Mouse (Mus musculus) common myeloid progenitor, adult 5-6 weeks (primary cell): Measurements from ENCODE around the gene Cited4. TPM values are rescaled to one million over a fixed set of nuclear protein-coding genes. Genes with fewer than 3 reads are reported as not detected.

ENCODE experiments used
- ATAC-seq: replicated peaks from 2 replicates; pipeline ENCODE4 v1.8.0; 2016; ENCODE audit warnings: low read depth, mild to moderate bottlenecking, moderate TSS enrichment, inconsistent platforms; ENCODE audit not compliant: poor library complexity, severe bottlenecking
- total RNA-seq: library from RNA; stranded (forward); fragments of 200-1000, 187-1606 nt; gene quantifications from 2 replicates; pipeline ENCODE4 v1.2.3, GENCODE M21; 2017

The Cited4 gene
- total RNA-seq, 1 experiment from 2014 or later: 5.3 TPM

DNA sequence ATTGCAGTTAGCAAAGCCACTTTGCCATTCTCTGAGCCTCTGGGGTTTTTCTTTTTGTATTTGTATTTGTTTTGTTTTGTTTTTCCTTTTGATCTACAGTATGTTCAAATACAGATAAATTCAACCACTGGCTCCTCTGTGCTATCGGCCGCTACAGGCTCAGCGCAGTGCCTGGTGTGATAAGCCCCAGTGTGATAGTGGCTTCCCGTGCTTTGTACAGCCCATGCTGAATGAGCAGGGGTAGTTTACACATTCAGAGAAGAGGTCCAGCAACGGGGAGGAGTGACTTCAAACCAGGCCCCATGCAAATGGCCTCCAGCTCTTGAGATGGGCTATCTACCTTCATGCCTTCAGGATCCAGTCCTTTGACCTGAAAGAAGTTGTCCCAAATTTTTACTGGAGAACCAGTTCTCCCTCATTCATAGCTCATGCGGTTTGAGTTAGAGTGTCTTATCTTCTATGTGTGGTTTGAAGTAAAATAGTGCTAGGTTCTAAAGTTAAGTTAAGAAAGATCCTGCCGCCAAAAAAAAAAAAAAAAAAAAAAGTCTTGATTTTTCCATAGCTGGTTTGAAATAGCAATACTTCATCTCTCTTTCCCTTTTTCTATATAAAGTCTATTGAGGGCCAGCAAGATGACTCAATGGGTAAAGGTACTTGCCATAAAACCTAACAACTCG, 8.5 kb downstream of the Cited4 start:
- peak; percentile 76 for ATAC-seq

DNA sequence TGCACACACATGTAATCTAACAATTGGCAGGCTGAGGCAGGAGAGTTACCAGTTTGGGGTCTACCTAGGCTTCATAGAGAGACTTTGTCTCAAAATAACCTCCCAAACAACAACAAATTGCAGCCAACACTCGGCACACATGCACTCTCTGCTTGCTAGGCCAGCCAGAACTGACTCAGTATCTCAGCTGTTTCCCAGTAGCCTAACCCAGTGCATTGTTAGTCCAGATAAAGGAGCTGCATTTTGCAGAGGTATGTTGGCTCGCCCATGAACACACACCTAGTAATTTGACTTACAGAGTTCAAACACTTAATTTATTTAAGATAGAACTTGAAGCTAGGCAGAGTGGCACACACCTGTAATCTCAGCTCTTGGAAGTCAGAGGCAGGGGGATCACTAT, 9.3 kb downstream of the Cited4 start:
- ATAC-seq: no peak

DNA sequence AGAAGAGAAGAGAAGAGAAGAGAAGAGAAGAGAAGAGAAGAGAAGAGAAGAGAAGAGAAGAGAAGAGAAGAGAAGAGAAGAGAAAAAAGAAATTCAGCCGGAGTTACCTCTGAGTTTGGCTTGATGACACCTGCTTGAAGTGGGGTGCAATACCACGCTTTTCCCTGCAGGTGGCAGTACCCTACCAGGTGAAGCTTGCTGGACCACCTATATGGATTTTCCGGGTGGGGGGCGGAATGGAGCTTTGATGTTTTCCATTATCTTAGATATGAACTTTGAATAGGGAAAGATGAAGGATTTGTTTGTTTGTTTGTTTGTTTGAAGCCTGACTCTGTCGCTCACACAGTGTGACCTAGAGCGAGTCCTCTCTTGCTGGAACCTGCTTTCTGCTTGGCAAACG, 14.6 kb downstream of the Cited4 start:
- ATAC-seq: no peak

DNA sequence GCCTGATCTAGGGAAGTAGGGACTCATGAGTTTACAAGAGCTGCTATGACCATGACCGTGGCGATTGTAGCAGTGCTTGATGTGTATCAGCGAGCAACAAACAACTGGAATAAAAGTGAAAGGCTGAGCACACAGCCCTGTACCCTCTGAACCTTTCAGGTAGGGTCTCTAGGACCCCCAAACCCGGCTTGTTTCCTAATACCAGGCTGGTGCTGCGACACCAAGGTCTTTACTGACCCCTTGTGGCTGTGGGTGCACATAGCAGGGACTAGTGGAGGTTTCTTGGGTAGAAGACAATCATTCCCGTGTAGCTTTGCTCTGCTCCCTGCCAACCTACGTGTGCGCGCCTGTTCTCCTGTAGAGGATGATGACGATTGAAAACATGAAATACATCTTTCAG, 15.8 kb downstream of the Cited4 start:
- ATAC-seq: peak; percentile 65; the same call in 1 of the 2 replicates

DNA sequence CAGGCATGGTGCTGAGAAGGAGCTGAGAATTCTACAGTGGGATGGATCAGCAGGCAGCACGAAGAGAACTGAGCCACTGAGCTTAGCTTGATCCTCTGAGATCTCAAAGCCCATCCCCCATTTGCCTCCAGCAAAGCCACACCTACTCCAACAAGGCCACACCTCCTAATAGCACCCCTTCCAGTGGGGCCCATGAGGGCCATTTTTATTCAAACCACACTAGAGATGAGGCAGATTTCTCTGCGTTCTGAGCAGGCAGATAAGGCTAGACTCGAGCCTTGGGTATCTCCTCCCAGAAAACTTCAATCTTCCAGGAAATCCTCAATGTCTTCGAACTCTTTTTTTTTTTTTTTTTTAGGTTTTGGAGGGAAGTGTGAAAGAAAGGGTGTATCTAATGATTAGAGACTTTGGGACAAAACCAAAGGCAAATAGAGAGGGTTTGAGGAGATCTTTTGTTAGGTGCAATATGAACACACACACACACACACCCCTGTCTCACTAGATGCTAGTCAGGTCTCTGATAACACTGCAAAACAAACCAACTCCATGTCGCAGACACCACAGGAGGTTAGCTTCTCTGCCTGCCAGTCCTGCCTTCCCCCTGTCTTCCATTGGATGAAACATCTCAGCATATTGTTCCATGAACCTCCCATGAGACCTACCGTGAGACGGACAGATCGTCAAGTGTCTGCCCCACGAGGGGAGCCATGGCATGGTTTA, 17.1 kb downstream of the Cited4 start:
- ATAC-seq: 0 out of 2 replicates have a peak, but pooled peaks have one; percentile 10

DNA sequence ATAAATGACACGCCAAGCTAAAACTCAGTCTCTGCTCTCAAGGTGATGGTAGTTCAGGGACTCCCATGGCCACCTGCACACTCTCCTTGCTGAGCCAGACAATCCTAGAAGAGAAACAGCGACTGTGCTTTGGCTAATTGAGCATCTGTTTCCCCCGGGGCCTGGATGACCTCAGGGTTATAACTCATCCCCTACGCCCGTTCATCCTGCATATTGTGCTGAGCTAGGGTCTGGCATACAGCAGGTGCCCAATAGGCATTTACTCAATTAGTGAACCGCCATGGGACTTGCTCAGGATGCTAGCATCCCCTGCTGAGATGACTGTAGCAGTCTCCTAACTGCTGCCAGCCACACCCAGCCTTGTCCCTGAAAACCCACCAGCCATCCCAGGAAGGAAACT, 20.9 kb downstream of the Cited4 start:
- ATAC-seq: no peak

DNA sequence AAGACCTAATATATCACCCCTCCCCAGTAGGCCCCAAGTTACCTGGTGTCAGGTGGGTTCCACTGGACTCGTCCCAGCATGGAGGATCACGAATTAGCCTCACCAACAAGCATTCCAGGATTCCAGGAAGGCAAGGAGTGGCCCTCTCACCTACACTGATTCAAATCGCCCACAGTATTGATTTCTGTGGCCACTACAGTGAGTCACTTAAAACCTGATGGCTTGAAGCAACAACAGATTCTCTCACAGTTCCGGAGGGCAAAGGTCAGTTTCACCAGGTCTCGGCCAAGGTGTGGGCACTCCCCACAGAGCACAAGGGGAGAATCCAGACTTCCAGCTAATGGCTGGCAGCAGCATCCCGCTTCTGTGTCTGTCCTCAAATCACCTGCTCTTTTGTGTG, 22.9 kb downstream of the Cited4 start:
- ATAC-seq: no peak

DNA sequence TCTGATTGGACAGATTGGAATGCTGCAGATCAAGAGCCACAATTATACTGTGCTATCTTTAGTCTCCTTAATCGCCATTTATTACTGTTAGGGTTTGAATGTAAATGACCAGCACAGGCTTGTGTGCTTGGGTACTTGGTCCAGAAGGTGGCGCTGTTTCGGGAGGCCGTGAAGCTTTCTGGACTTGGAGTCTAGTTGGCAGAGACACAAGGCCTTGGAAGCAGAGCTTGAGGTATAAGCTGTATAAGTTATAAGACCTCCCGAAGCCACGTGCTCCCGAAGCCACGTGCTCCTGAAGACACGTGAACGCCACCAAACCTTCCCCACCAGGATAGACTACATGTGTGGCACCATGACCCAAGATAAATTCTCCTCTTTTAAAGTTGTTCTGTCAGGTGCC, 26.3 kb downstream of the Cited4 start:
- ATAC-seq: peak; percentile 56; the same call in 1 of the 2 replicates

DNA sequence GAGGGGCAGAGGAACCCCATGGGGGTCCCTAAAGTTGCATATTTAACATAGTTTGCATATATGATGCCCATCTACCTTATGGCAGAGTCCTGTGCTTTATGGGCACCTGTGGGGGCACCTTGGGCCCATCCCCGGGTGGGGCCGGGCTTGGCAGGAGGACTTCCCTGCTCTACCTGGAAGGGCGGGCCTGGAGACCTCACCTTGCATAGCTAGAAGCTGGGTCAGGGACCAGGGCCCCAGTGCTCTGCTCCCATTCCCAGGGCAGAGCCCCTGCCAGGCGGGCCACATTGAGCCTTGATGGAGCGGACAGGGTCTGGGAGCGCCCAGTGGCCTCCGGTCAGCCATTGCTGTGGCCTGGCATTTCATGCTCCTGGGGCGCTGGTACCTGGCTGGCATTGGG, 31.0 kb downstream of the Cited4 start:
- ATAC-seq: no peak

DNA sequence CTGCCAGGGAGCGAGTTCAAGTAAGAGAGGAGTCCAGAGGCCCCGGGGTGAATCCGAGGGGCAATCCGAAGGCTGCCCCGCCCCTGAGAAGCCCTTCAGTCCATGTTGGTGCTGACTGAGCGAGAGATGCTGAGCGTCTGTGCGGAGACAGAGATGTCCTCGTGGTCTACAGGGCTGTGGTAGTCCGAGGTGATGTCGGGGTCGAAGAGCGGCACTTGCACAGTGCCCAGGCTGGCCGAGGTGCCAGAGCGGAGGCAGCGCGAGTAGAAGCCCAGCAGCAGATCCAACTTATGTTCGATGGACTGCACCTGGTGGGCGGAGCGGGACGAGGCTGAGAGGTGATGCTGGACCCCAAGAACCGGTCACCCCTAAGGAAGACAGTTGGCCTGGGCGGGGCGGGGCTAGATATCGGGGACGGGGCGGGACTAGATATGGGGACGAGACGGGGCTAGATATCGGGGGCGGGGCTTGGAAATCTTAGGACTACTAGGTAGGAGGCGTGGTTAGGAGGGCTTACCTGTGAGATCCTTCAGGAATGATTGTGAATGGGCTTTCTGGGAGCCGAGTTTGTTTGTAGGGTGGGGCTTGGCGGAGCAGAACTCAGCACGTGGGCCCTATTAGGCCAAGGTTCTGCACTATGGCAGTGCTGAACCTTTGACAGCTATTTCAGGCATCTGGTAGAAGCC, 31.6 kb downstream of the Cited4 start:
- peak; percentile 19; the same call in 1 of the 2 replicates for ATAC-seq

DNA sequence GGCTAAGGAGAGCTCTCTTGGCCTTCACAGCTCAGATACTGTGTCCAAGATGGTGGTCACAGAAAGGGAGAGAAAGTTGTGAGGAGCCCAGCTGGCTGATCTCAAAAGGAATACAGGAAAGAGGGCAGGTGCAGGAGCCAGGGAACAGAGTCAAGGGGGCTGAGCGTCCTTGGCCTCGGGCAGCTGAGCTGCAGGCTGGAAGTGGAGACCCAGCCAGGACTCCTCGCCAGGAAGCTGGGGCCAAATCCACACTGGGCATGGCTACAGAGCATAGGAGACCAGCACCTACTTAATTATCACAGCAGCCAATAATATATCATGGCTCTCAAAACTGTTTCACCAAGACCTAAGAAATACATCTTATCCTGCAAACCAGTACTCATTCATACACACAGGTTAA, 34.8 kb downstream of the Cited4 start:
- ATAC-seq: no peak

DNA sequence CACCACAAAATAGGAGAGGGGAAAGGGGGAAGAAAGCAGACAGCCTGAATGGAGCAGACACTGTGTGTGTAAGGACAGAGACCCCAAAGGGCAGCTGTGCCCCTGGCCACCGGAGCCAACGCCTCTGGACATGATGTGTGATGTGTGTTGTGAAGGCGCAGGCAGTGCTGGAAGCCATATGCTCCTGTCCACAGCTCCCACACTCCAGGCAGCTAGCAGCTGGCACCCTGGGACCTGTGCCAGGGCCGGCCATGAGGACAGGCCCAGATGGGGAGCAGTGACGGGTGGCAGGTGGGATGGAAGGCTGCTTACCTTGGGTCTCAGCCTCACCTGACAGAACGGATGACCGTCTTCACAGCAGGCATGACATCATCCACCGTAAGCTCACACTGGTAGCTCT, 35.7 kb downstream of the Cited4 start:
- ATAC-seq: no peak

DNA sequence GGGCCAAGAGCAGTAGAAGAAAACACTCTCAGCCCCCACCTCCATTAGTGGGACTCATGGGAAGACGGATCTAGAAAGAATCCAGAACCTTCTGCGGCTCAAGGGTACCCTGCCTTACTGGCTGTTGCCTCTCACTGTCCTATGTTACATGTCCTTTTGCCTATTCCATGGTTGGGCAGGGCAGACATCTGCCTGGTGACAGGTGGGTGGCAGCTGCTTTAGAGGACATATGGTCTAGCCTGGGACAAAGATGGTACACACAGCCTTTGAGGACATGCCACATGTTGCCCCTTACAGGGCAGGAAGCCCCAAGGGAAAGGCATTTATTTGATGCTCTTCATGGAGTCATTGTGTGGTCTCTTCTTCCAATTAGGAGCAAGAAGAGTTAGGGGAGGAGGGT, 36.1 kb downstream of the Cited4 start:
- ATAC-seq: no peak

DNA sequence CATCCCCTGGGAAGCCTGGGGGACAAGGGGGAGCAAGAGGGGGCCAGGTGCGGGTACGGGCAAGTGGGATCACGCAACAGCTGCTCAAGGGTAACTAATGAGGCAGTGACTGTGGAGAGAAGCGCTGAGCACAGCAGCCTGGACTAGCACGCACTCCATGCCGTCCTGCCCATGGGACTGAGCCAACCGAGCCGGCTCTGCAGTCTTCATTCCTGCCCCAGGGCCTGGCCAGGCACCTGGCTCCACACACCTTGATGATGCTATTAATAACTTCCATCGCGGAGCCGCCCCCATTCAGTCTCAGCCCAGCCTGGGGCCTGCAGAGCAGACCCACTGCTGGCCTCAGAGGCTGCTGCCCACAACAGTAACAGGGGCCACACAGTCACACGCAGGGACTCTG, 45.9 kb downstream of the Cited4 start:
- ATAC-seq: no peak

DNA sequence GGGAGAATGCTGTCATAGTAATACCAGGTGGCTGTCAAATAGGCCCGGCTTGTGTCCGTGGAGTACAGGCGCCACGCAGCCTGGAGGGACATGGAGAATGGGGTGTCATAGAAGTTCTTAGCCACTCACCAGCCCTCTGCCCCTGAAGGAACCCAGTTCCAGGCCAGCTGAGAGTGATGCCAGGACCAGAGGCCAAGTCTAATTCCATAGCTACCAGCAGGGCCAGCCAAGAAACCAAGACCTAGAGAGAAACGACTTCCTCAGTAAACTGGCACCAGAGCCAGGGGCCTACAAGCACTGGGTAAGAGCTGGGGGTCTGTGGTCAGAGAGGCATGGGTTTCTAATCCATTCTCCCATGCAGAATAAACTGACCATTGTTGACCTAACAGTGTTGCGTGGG, 46.6 kb downstream of the Cited4 start:
- no peak for ATAC-seq

DNA sequence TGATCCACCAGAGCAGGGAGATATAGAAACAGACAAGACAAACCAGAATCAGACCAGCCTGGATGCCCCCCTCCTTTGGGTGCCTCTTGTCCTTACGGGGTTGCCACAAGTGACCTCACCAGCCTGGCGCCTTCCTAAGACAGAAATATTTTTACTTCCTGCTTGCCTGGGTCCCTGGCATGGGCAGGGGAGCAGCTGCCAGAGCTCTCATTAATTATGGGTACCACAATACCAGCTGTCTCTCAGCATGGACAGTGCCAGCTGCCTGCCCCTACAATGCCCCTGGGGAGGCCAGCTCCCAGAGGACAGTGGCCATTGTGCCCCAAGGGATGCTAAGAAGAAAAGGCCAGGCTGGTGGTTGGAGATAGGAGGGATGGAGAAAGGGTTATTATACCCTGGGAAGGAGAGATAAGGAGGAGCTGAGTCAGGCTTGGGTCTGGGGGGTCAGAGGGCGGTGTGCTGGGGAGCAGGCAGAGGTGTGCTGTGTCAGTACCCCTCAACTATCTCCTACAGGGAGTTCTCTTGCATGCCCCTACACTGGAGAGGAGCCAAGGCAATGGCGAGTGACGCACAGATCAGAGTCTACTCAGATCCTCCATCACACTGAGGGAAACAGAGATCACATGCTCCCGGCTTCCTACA, 47.6 kb downstream of the Cited4 start:
- no peak for ATAC-seq

DNA sequence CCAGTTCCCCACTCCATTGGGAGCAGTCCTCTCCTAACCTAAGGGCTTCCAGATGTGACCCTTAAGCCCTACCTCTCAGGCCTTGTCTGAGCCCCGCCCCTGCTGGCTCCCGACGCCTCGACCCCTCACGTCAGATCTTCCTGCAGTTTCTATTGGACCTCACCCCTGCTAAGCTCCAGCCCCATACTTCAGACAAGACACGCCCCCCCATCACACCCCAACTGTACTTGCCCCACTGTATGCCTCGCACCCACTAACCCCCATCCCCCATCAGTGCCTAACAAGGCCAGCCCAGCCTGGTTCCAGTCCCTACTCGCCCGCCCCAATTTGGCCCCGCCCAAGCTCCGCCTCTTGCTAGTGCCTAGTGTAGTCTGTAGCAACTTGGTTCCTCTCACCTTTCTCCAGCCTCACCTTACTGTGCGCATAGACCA, 49.8 kb downstream of the Cited4 start:
- ATAC-seq: peak; percentile 69

DNA sequence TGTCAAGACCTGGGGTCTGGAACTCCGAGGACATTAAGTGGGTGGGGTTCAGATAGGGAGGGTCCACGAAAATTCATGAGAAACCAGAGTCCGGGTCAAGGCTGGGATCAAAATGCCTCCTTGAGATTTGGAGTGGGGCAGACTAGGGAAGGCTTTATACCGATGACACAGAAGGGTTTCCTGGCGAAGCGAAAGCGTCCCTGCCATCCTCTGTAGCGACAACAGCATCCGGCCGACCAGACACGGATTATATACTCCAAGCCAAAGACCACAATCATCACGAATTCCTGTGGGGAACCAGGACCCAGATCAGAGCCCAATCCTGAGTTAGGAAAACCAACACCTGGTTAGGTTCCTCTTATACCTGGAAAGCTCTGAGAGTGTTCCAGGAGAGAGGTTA, 50.4 kb downstream of the Cited4 start:
- no peak for ATAC-seq
